In the genomic region with DNA sequence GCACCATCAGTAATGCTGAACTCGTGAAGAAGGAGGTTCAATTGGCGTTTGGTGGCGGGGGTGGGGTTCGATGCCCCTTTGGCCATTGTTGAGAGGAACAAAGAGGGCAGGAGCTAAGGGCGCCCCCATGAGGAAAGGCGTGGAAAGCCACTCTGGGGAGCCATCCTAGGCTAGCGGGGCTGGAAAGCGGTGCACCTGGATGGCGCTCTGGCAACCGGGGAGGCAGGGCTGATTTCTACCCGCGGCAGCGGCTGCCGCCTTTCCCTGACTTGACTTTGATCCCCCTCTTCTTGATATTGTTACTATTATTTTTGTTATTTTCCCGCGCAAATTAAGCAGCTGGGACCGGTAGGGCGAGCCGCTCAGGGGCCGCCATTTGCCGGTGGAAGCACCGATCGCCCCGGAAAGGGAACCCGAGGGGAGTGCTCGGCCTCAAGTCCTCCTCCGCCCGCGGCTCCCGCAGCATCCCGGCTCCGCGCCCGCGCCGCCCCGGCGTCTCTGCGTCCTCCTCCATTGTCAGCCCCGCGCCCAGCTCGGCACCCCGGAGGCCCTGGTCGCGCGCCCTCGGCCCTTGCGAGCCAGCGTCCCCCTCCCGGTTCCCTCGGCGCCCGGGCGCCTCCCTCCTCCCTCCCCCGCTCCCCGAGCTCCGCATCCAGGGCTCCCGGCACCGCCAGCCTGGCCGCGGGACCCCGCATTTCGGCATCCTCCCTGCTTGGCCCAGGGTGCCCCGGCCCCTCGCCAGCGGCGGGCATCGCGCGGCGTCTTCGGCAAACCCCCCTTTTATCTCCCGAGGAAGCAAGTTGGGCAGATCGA, we compare ENCODE assay signal across 7 mouse cellular contexts. TPM values are rescaled to one million over a fixed set of nuclear protein-coding genes. Genes with fewer than 3 reads are reported as not detected.
A peak's percentile ranks its signal among the peaks of the same experiment; 100 is the strongest.
DNase-seq lines count a peak whose midpoint lies in the region; ATAC-seq and TF ChIP-seq lines count a peak whose summit lies in the region.

No protein-coding gene starts in this region.

- under 1% methylated on average over 74 of the region's 74 CpGs for WGBS in embryonic facial prominence, embryonic 10.5 days
- under 1% methylated on average over 73 of the region's 74 CpGs for WGBS in limb, embryonic 13.5 days
- under 1% methylated on average over 73 of the region's 74 CpGs for WGBS in midbrain, embryonic 14.5 days

- peak overlapping the region; percentile 64 for H3K4me2 ChIP-seq in limb, embryonic 13.5 days (replicated peaks)
- peak overlapping the region; percentile 71 for H3K4me2 ChIP-seq in midbrain, embryonic 14.5 days (ENCODE audit: low read length)

- no peaks in the 10 kb centered on the region for H3K9me3 ChIP-seq in embryonic facial prominence, embryonic 10.5 days
- H3K9me3 ChIP-seq in limb, embryonic 13.5 days = no peaks in the 10 kb centered on the region
- H3K9me3 ChIP-seq in midbrain, embryonic 14.5 days (ENCODE audit: control insufficient read depth, low read length) = no peaks in the 10 kb centered on the region

- no peak for TF ChIP-seq POLR2A in testis, adult 2 months (IDR thresholded peaks at IDR 0.05; ENCODE audit: control insufficient read depth, low read depth, low read length)

- TF ChIP-seq CTCF in testis, adult 2 months (IDR thresholded peaks at IDR 0.05; ENCODE audit: control insufficient read depth, insufficient read depth, insufficient replicate concordance, low read depth, low read length) = peak; percentile 61; the same call in 1 of the 2 replicates

- no peaks in the 10 kb centered on the region for H3K27me3 ChIP-seq in embryonic facial prominence, embryonic 10.5 days (replicated peaks; ENCODE audit: low read depth, poor library complexity, severe bottlenecking)
- H3K27me3 ChIP-seq in limb, embryonic 13.5 days = no peaks in the 10 kb centered on the region
- no peaks in the 10 kb centered on the region for H3K27me3 ChIP-seq in midbrain, embryonic 14.5 days (ENCODE audit: control insufficient read depth, insufficient read depth, low read length)
- peaks cover 4% of the 10 kb centered on the region for H3K27me3 ChIP-seq in testis, adult 2 months (ENCODE audit: control insufficient read depth, insufficient read depth, low read length)

- peak overlapping the region; percentile 85 for H3K4me3 ChIP-seq in embryonic facial prominence, embryonic 10.5 days
- H3K4me3 ChIP-seq in limb, embryonic 13.5 days = peak overlapping the region; percentile 92
- H3K4me3 ChIP-seq in midbrain, embryonic 14.5 days (replicated peaks; ENCODE audit: low read depth, low read length) = peak overlapping the region; percentile 90
- H3K4me3 ChIP-seq in testis, adult 2 months (ENCODE audit: control insufficient read depth, low read depth, low read length) = peak overlapping the region; percentile 67

- H3K27ac ChIP-seq in embryonic facial prominence, embryonic 10.5 days (replicated peaks) = peak overlapping the region; percentile 100
- H3K27ac ChIP-seq in limb, embryonic 13.5 days = peak overlapping the region; percentile 98
- peak overlapping the region; percentile 100 for H3K27ac ChIP-seq in midbrain, embryonic 14.5 days (replicated peaks; ENCODE audit: low read depth, low read length)
- no peak overlapping the region for H3K27ac ChIP-seq in testis, adult 2 months (ENCODE audit: control insufficient read depth, insufficient read depth, low read depth, low read length)

- H3K9ac ChIP-seq in limb, embryonic 13.5 days = peak overlapping the region; percentile 99
- peak overlapping the region; percentile 100 for H3K9ac ChIP-seq in midbrain, embryonic 14.5 days (replicated peaks; ENCODE audit: low read length)

- peaks cover 28% of the 10 kb centered on the region for H3K36me3 ChIP-seq in embryonic facial prominence, embryonic 10.5 days (replicated peaks)
- H3K36me3 ChIP-seq in limb, embryonic 13.5 days = no peaks in the 10 kb centered on the region
- H3K36me3 ChIP-seq in midbrain, embryonic 14.5 days (ENCODE audit: control insufficient read depth, insufficient read depth, low read length) = no peaks in the 10 kb centered on the region
- no peaks in the 10 kb centered on the region for H3K36me3 ChIP-seq in testis, adult 2 months (ENCODE audit: control insufficient read depth, insufficient read depth, low read length)

- peak; percentile 82 for DNase-seq in brain, adult 2 months (ENCODE audit: low read depth, low spot score)
- peak; percentile 88 for DNase-seq in embryonic facial prominence, embryonic 10.5 days (ENCODE audit: low spot score)
- peak; percentile 8 for DNase-seq in heart, adult 8-10 months (ENCODE audit: low spot score)
- DNase-seq in kidney, adult 8-10 months = peak; percentile 23 to 77
- peak; percentile 81 for DNase-seq in midbrain, embryonic 14.5 days

- peak; percentile 51 for ATAC-seq in limb, embryonic 13.5 days (ENCODE audit: low FRiP score, low read depth)
- ATAC-seq in midbrain, embryonic 14.5 days (ENCODE audit: low FRiP score, low TSS enrichment) = peak; percentile 68

- H3K4me1 ChIP-seq in embryonic facial prominence, embryonic 10.5 days = peaks cover 43% of the 10 kb centered on the region
- H3K4me1 ChIP-seq in limb, embryonic 13.5 days = peaks cover 26% of the 10 kb centered on the region
- peaks cover 25% of the 10 kb centered on the region for H3K4me1 ChIP-seq in midbrain, embryonic 14.5 days (ENCODE audit: control insufficient read depth, insufficient read depth, low read length)
- H3K4me1 ChIP-seq in testis, adult 2 months (ENCODE audit: control insufficient read depth, insufficient read depth, low read length) = peaks cover 7% of the 10 kb centered on the region

RNA-seq across cellular contexts. Expression of gene H2afy2, which starts 0.9 kb away (rescaled TPM):
- 368 and 392 TPM in 2 replicates for polyA plus RNA-seq in embryonic facial prominence, embryonic 10.5 days (2016; fragmentation: Nextera tagmentation; extraction: Ambion mirVana)
- 1 to 10 TPM; 3.7 to 5.2 (median 4.6) TPM for total RNA-seq in heart, adult 8-10 months (2022)
- 266 and 267 TPM in 2 replicates for polyA plus RNA-seq in limb, embryonic 13.5 days (2015; fragmentation: Nextera tagmentation; extraction: Ambion mirVana)
- 242 and 295 TPM in 2 replicates for polyA plus RNA-seq in midbrain, embryonic 14.5 days (2014; fragmentation: Nextera tagmentation; extraction: Ambion mirVana)
- 2.8 and 3.8 TPM in 2 replicates for polyA plus RNA-seq in testis, adult 2 months (2012; rRNA removed)

Comparison
In these comparisons a context has a peak if more than half of its experiments do, and no peak if none do; other contexts are left out.
1. DNase-seq: peak in every context shown above with its lines; median percentile 88 in embryonic facial prominence, embryonic 10.5 days; 82 in brain, adult 2 months; 81 in midbrain, embryonic 14.5 days; 50 in kidney, adult 8-10 months; 8 in heart, adult 8-10 months.
2. RNA of gene H2afy2, which starts 0.9 kb away (polyA plus RNA-seq): 368 to 392 TPM in embryonic facial prominence, embryonic 10.5 days, 266 to 267 TPM in limb, embryonic 13.5 days and 242 to 295 TPM in midbrain, embryonic 14.5 days; 2.8 to 3.8 TPM in testis, adult 2 months; every median in the first group is over 10 times any median in the second.
3. Peak in every context shown above with its lines, with median percentiles within 50 percentile points of each other: H3K4me3 ChIP-seq.